Mouse (Mus musculus): ENCODE measurements around the gene Rpgrip1l. TPM values are rescaled to one million over a fixed set of nuclear protein-coding genes. Genes with fewer than 3 reads are reported as not detected.

Gene Rpgrip1l
- polyA plus RNA-seq, 1 experiment from 2014 or later: 10.6 TPM

- 75% methylated on average over 8 of the region's 8 CpGs for WGBS
- Histone ChIP-seq H3K27ac (ENCODE audit: low read depth, low read length) (no peak overlapping the region), H3K4me3 (ENCODE audit: low read length) (no peak overlapping the region), H3K4me2 (ENCODE audit: low read length) (no peak overlapping the region), H3K4me1 (ENCODE audit: control insufficient read depth, insufficient read depth, low read depth, low read length) (no peaks in the 10 kb centered on the region), H3K9me3 (ENCODE audit: control insufficient read depth, low read length) (no peaks in the 10 kb centered on the region), H3K36me3 (ENCODE audit: control insufficient read depth, insufficient read depth, low read length) (peaks cover 7% of the 10 kb centered on the region; the same call in 1 of the 2 replicates), H3K9ac (ENCODE audit: low read depth, low read length) (no peak overlapping the region), H3K27me3 (replicated peaks; ENCODE audit: control insufficient read depth, insufficient read depth, low read length) (no peaks in the 10 kb centered on the region)
- no peak for ATAC-seq
These were observed 26.8 kb downstream of the Rpgrip1l start for GRCm38 (mm10) chr8:91286237-91286636.

GRCm38 (mm10) chr8:91283815-91284214 lies 29.2 kb downstream of the Rpgrip1l start:
- H3K4me3 ChIP-seq (ENCODE audit: low read length): no peak overlapping the region
- no peak overlapping the region for H3K4me2 ChIP-seq (ENCODE audit: low read length)
- H3K9ac ChIP-seq (ENCODE audit: low read depth, low read length): no peak overlapping the region
- H3K36me3 ChIP-seq (ENCODE audit: control insufficient read depth, insufficient read depth, low read length): peaks cover 7% of the 10 kb centered on the region; the same call in 1 of the 2 replicates
- H3K27me3 ChIP-seq (replicated peaks; ENCODE audit: control insufficient read depth, insufficient read depth, low read length): no peaks in the 10 kb centered on the region
- H3K4me1 ChIP-seq (ENCODE audit: control insufficient read depth, insufficient read depth, low read depth, low read length): no peaks in the 10 kb centered on the region
- H3K9me3 ChIP-seq (ENCODE audit: control insufficient read depth, low read length): no peaks in the 10 kb centered on the region
- ATAC-seq: no peak
- H3K27ac ChIP-seq (ENCODE audit: low read depth, low read length): no peak overlapping the region
- 85% methylated on average over 1 of the region's 1 CpGs for WGBS

GRCm38 (mm10) chr8:91282655-91283054 lies 30.4 kb downstream of the Rpgrip1l start:
- Histone ChIP-seq H3K4me2 (ENCODE audit: low read length) (no peak overlapping the region), H3K9me3 (ENCODE audit: control insufficient read depth, low read length) (no peaks in the 10 kb centered on the region), H3K27me3 (replicated peaks; ENCODE audit: control insufficient read depth, insufficient read depth, low read length) (no peaks in the 10 kb centered on the region), H3K27ac (ENCODE audit: low read depth, low read length) (no peak overlapping the region), H3K9ac (ENCODE audit: low read depth, low read length) (no peak overlapping the region), H3K36me3 (ENCODE audit: control insufficient read depth, insufficient read depth, low read length) (peaks cover 7% of the 10 kb centered on the region; the same call in 1 of the 2 replicates), H3K4me3 (ENCODE audit: low read length) (no peak overlapping the region), H3K4me1 (ENCODE audit: control insufficient read depth, insufficient read depth, low read depth, low read length) (no peaks in the 10 kb centered on the region)
- 74% methylated on average over 5 of the region's 5 CpGs for WGBS
- ATAC-seq: no peak

GRCm38 (mm10) chr8:91281545-91281944 lies 31.5 kb downstream of the Rpgrip1l start:
- H3K36me3 ChIP-seq (ENCODE audit: control insufficient read depth, insufficient read depth, low read length): 0 out of 2 replicates have a peak, but pooled peaks cover 3% of the 10 kb centered on the region
- 91% methylated on average over 8 of the region's 8 CpGs for WGBS
- H3K9me3 ChIP-seq (ENCODE audit: control insufficient read depth, low read length): no peaks in the 10 kb centered on the region
- H3K4me2 ChIP-seq (ENCODE audit: low read length): no peak overlapping the region
- no peak overlapping the region for H3K9ac ChIP-seq (ENCODE audit: low read depth, low read length)
- H3K4me3 ChIP-seq (ENCODE audit: low read length): no peak overlapping the region
- no peak for ATAC-seq
- no peaks in the 10 kb centered on the region for H3K4me1 ChIP-seq (ENCODE audit: control insufficient read depth, insufficient read depth, low read depth, low read length)
- no peak overlapping the region for H3K27ac ChIP-seq (ENCODE audit: low read depth, low read length)
- H3K27me3 ChIP-seq (replicated peaks; ENCODE audit: control insufficient read depth, insufficient read depth, low read length): no peaks in the 10 kb centered on the region

GRCm38 (mm10) chr8:91280467-91281212 lies 32.4 kb downstream of the Rpgrip1l start:
- H3K4me3 ChIP-seq (ENCODE audit: low read length): no peak overlapping the region
- no peaks in the 10 kb centered on the region for H3K4me1 ChIP-seq (ENCODE audit: control insufficient read depth, insufficient read depth, low read depth, low read length)
- H3K36me3 ChIP-seq (ENCODE audit: control insufficient read depth, insufficient read depth, low read length): 0 out of 2 replicates have a peak, but pooled peaks cover under 1% of the 10 kb centered on the region
- no peak overlapping the region for H3K27ac ChIP-seq (ENCODE audit: low read depth, low read length)
- H3K9me3 ChIP-seq (ENCODE audit: control insufficient read depth, low read length): no peaks in the 10 kb centered on the region
- H3K9ac ChIP-seq (ENCODE audit: low read depth, low read length): no peak overlapping the region
- ATAC-seq: no peak
- no peak overlapping the region for H3K4me2 ChIP-seq (ENCODE audit: low read length)
- WGBS: 89% methylated on average over 11 of the region's 11 CpGs
- H3K27me3 ChIP-seq (replicated peaks; ENCODE audit: control insufficient read depth, insufficient read depth, low read length): no peaks in the 10 kb centered on the region

- Histone ChIP-seq H3K9ac (ENCODE audit: low read depth, low read length) (no peak overlapping the region), H3K4me2 (ENCODE audit: low read length) (no peak overlapping the region), H3K27me3 (replicated peaks; ENCODE audit: control insufficient read depth, insufficient read depth, low read length) (no peaks in the 10 kb centered on the region), H3K36me3 (ENCODE audit: control insufficient read depth, insufficient read depth, low read length) (no peaks in the 10 kb centered on the region), H3K9me3 (ENCODE audit: control insufficient read depth, low read length) (no peaks in the 10 kb centered on the region), H3K27ac (ENCODE audit: low read depth, low read length) (no peak overlapping the region), H3K4me1 (ENCODE audit: control insufficient read depth, insufficient read depth, low read depth, low read length) (no peaks in the 10 kb centered on the region), H3K4me3 (ENCODE audit: low read length) (no peak overlapping the region)
- 72% methylated on average over 5 of the region's 5 CpGs for WGBS
- ATAC-seq: no peak
These were observed 35.0 kb downstream of the Rpgrip1l start for GRCm38 (mm10) chr8:91278060-91278459.

GRCm38 (mm10) chr8:91276337-91276736 lies 36.7 kb downstream of the Rpgrip1l start:
- 0 out of 2 replicates have a peak, but pooled peaks cover 2% of the 10 kb centered on the region for H3K36me3 ChIP-seq (ENCODE audit: control insufficient read depth, insufficient read depth, low read length)
- H3K27ac ChIP-seq (ENCODE audit: low read depth, low read length): no peak overlapping the region
- no peaks in the 10 kb centered on the region for H3K27me3 ChIP-seq (replicated peaks; ENCODE audit: control insufficient read depth, insufficient read depth, low read length)
- no peak for ATAC-seq
- no peak overlapping the region for H3K4me2 ChIP-seq (ENCODE audit: low read length)
- WGBS: 97% methylated on average over 2 of the region's 2 CpGs
- no peak overlapping the region for H3K9ac ChIP-seq (ENCODE audit: low read depth, low read length)
- no peaks in the 10 kb centered on the region for H3K4me1 ChIP-seq (ENCODE audit: control insufficient read depth, insufficient read depth, low read depth, low read length)
- H3K4me3 ChIP-seq (ENCODE audit: low read length): no peak overlapping the region
- H3K9me3 ChIP-seq (ENCODE audit: control insufficient read depth, low read length): no peaks in the 10 kb centered on the region

- Histone ChIP-seq H3K9me3 (ENCODE audit: control insufficient read depth, low read length) (no peaks in the 10 kb centered on the region), H3K4me3 (ENCODE audit: low read length) (no peak overlapping the region), H3K27me3 (replicated peaks; ENCODE audit: control insufficient read depth, insufficient read depth, low read length) (no peaks in the 10 kb centered on the region), H3K4me1 (ENCODE audit: control insufficient read depth, insufficient read depth, low read depth, low read length) (no peaks in the 10 kb centered on the region), H3K9ac (ENCODE audit: low read depth, low read length) (no peak overlapping the region), H3K36me3 (ENCODE audit: control insufficient read depth, insufficient read depth, low read length) (0 out of 2 replicates have a peak, but pooled peaks cover 2% of the 10 kb centered on the region), H3K4me2 (ENCODE audit: low read length) (no peak overlapping the region), H3K27ac (ENCODE audit: low read depth, low read length) (no peak overlapping the region)
- no peak for ATAC-seq
- 93% methylated on average over 5 of the region's 5 CpGs for WGBS
These were observed 39.6 kb downstream of the Rpgrip1l start for GRCm38 (mm10) chr8:91273493-91273892.

GRCm38 (mm10) chr8:91269374-91269958 lies 43.6 kb downstream of the Rpgrip1l start:
- no peak overlapping the region for H3K4me3 ChIP-seq (ENCODE audit: low read length)
- no peak for ATAC-seq
- 0 out of 2 replicates have a peak, but pooled peaks cover 2% of the 10 kb centered on the region for H3K36me3 ChIP-seq (ENCODE audit: control insufficient read depth, insufficient read depth, low read length)
- H3K27me3 ChIP-seq (replicated peaks; ENCODE audit: control insufficient read depth, insufficient read depth, low read length): no peaks in the 10 kb centered on the region
- H3K9me3 ChIP-seq (ENCODE audit: control insufficient read depth, low read length): no peaks in the 10 kb centered on the region
- H3K27ac ChIP-seq (ENCODE audit: low read depth, low read length): no peak overlapping the region
- H3K4me1 ChIP-seq (ENCODE audit: control insufficient read depth, insufficient read depth, low read depth, low read length): no peaks in the 10 kb centered on the region
- no peak overlapping the region for H3K9ac ChIP-seq (ENCODE audit: low read depth, low read length)
- H3K4me2 ChIP-seq (ENCODE audit: low read length): no peak overlapping the region
- WGBS: 77% methylated on average over 2 of the region's 2 CpGs
